Mouse (Mus musculus) stomach, embryonic 15.5 days (tissue): ENCODE measurements around the gene Clptm1l. TPM values are rescaled to one million over a fixed set of nuclear protein-coding genes. Genes with fewer than 3 reads are reported as not detected.
A peak's percentile ranks its signal among the peaks of the same experiment; 100 is the strongest.

Source experiments
- ATAC-seq: fragments of 200-750 bp; cut with Nextera tagmentation; 2 replicates; pipeline ENCODE4 v1.8.0; 2017; ENCODE audit warnings: low read depth, moderate number of reproducible peaks, moderate TSS enrichment; ENCODE audit not compliant: insufficient read depth, low FRiP score
- H3K27ac ChIP-seq: fragments of 300-500 bp; sonication (generic); 2 replicates; pipeline ENCODE4 v1.5.1; 2015; ENCODE audit warnings: mild to moderate bottlenecking, inconsistent platforms
- H3K27me3 ChIP-seq: fragments of 300-500 bp; sonication (generic); replicated peaks from 2 replicates; pipeline ENCODE4 v1.6.1; 2015; ENCODE audit warnings: inconsistent platforms
- H3K36me3 ChIP-seq: fragments of 300-500 bp; sonication (generic); 2 replicates; pipeline ENCODE4 v1.6.1; 2015; ENCODE audit warnings: inconsistent platforms
- H3K4me1 ChIP-seq: fragments of 300-500 bp; sonication (generic); 2 replicates; pipeline ENCODE4 v1.6.1; 2015; ENCODE audit warnings: inconsistent platforms
- H3K4me2 ChIP-seq: fragments of 300-500 bp; sonication (generic); 2 replicates; pipeline ENCODE4 v1.6.1; 2015; ENCODE audit warnings: mild to moderate bottlenecking, inconsistent platforms
- H3K4me3 ChIP-seq: fragments of 300-500 bp; sonication (generic); replicated peaks from 2 replicates; pipeline ENCODE4 v1.5.1; 2015; ENCODE audit warnings: inconsistent platforms
- H3K9ac ChIP-seq: fragments of 300-500 bp; sonication (generic); 2 replicates; pipeline ENCODE4 v1.6.1; 2015; ENCODE audit warnings: inconsistent platforms
- H3K9me3 ChIP-seq: fragments of 300-500 bp; sonication (generic); 2 replicates; pipeline ENCODE4 v1.6.1; 2016; ENCODE audit warnings: inconsistent platforms
- WGBS: fragments of 180-500 bp; shearing (Covaris S2); methylation state at CpG from one replicate; pipeline ENCODE4 v1.1.7; 2015; 5-methylcytosine and 5-hydroxymethylcytosine counted together
- polyA plus RNA-seq: library from polyadenylated mRNA; unstranded; fragments of >200 nt; fragmentation: Nextera tagmentation; extraction: Ambion mirVana; gene quantifications from 2 replicates; pipeline ENCODE4 v1.2.1, GENCODE M21; 2015

Clptm1l gene
- 148 and 151 TPM in 2 replicates for polyA plus RNA-seq

DNA sequence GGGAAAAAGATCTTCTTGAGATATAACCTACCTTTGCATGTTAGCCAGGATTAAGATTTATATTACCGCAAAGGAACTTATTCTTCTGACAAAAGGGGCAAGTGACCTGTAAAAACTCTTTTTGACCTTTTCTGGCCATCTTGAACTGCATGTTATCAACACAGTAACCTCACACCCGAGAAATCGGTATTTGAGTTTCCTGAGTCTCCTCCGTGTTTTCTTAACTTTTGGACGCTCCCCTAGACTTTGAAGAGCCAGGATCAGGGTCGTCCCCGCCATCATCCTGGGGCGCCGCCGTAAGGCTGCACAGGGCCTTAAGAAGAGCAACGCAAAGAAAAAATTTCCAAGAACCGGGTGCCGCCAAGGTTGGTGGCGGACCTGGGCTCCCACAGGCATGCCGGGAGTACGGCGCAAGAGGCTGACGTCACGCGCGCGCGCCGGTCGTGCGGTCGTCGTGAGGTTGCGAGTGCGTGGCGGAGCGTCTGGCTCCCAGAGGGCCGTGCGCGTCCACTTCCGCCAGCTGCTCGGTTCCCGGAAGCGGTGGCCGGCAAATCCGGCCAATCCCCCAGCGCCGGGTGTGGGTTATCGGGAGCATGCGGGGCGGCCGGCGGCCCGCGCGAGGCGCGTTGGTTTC is at the start of gene Clptm1l:
Gene Clptm1l (plus strand): TSS at position 485 of the 634 bp plus-strand sequence.
- Histone ChIP-seq H3K9me3 (no peaks in the 10 kb centered on the region), H3K9ac (peak within 1 kb of the TSS; percentile 82)

DNA sequence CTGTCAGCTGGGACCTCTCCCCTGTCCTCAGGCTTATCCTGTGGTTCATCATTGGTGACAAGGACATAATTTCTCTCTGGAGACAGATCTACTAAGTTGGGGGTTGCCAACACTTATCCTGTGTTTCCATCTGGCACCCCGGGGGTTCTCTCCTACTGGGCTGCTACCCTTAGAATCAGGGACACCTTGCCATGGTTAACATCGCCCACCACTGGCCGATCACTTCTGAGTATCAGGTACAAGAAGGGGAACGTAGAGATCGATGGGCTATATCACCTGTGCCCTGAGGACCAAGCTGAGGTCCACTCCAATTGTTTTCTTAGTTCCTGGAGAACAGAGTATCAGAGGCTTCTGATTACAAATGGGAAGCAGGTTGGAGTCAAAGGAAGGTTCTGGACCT is 39.6 kb upstream of the Clptm1l start:
- no peak for ATAC-seq
- H3K9ac ChIP-seq, result no peak overlapping the region
- H3K4me2 ChIP-seq, result no peak overlapping the region
- no peaks in the 10 kb centered on the region for H3K36me3 ChIP-seq
- H3K27ac ChIP-seq, result no peak overlapping the region
- no peak overlapping the region for H3K4me3 ChIP-seq
- WGBS, result 82% methylated on average over 5 of the region's 5 CpGs
- no peaks in the 10 kb centered on the region for H3K27me3 ChIP-seq
- no peaks in the 10 kb centered on the region for H3K4me1 ChIP-seq
- H3K9me3 ChIP-seq, result no peaks in the 10 kb centered on the region

More for the DNA sequence above, at the start of gene Clptm1l:
- H3K4me2 ChIP-seq, result peak within 1 kb of the TSS; percentile 88
- under 1% methylated on average over 53 of the region's 53 CpGs for WGBS
- H3K4me3 ChIP-seq, result peak within 1 kb of the TSS; percentile 89
- H3K4me1 ChIP-seq, result peaks cover 11% of the 10 kb centered on the region
- H3K36me3 ChIP-seq, result peaks cover 18% of the 10 kb centered on the region
- H3K27me3 ChIP-seq, result no peaks in the 10 kb centered on the region
- peak within 1 kb of the TSS; percentile 80 for H3K27ac ChIP-seq
- ATAC-seq, result peak; percentile 97

DNA sequence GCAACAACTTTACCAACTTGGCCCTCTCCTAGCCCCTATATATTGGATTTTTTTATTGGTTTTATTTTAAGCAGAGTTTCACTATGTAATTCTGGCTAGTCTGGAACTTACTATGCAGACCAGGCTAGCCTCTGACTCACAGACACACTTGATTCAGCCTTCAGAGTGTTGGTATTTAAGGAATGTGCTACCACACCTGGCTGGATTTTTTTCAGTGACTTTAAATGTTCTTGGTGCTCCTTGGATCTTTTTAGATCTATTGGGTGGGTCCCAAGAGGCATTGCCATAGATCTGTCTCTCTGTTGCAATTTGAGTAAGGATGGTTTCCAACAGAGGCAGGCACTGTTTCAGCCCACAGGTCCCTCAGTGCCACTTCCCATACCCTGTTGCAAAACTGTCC is 28.8 kb upstream of the Clptm1l start:
- Histone ChIP-seq H3K4me1 (no peaks in the 10 kb centered on the region), H3K27me3 (no peaks in the 10 kb centered on the region), H3K4me3 (no peak overlapping the region), H3K9ac (no peak overlapping the region), H3K4me2 (no peak overlapping the region), H3K36me3 (no peaks in the 10 kb centered on the region), H3K27ac (no peak overlapping the region), H3K9me3 (no peaks in the 10 kb centered on the region)
- ATAC-seq, result no peak

DNA sequence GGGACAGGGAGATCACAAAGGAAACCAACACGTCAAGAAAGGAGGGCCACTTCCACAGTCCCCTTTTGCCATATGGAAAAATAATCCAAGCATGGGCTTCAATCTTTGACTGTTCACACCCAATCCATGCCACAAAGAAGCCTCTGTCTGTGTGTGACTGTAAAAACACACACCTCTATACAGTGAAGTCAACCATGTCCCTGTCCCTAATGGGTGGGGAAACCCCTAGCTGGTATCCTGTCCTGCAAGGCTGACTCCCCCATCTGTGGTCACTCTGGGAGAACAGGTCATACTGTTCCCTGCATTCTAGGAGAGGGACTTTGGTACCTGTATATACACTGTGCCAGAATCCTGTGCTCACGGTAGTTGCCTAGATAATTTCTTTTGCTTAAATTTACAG is 26.5 kb upstream of the Clptm1l start:
- WGBS, result 59% methylated on average over 2 of the region's 2 CpGs
- 0 out of 2 replicates have a peak, but pooled peaks cover 2% of the 10 kb centered on the region for H3K27me3 ChIP-seq
- ATAC-seq, result no peak

DNA sequence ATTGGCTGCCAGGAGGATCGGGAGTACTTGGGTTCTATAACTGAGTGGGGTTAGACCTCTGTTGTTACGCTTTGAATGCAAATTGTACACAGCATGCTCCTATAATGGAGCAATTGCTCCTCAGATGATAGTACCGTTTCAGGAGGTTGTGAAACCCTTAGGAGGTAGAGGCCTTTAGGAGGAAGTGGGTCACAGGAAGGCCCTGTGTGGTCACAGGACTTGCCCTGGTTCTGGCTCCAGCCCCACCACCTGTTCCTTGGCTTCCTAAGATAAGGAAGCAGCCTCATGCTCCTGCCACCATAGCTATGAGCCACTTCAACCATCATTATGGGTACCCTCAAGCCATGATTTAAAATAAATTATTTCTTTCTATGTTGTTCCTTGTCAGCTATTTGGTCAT is 12.3 kb upstream of the Clptm1l start:
- H3K4me2 ChIP-seq, result no peak overlapping the region
- no peaks in the 10 kb centered on the region for H3K9me3 ChIP-seq
- no peak overlapping the region for H3K4me3 ChIP-seq
- H3K4me1 ChIP-seq, result no peaks in the 10 kb centered on the region
- H3K36me3 ChIP-seq, result no peaks in the 10 kb centered on the region
- no peak for ATAC-seq
- H3K27me3 ChIP-seq, result no peaks in the 10 kb centered on the region
- H3K27ac ChIP-seq, result no peak overlapping the region
- H3K9ac ChIP-seq, result no peak overlapping the region
- WGBS, result 84% methylated on average over 3 of the region's 3 CpGs

More for the DNA sequence above, 26.5 kb upstream of the Clptm1l start:
- Histone ChIP-seq H3K27ac (no peak overlapping the region), H3K36me3 (no peaks in the 10 kb centered on the region), H3K4me2 (no peak overlapping the region), H3K9ac (no peak overlapping the region), H3K4me3 (no peak overlapping the region), H3K4me1 (no peaks in the 10 kb centered on the region), H3K9me3 (no peaks in the 10 kb centered on the region)

DNA sequence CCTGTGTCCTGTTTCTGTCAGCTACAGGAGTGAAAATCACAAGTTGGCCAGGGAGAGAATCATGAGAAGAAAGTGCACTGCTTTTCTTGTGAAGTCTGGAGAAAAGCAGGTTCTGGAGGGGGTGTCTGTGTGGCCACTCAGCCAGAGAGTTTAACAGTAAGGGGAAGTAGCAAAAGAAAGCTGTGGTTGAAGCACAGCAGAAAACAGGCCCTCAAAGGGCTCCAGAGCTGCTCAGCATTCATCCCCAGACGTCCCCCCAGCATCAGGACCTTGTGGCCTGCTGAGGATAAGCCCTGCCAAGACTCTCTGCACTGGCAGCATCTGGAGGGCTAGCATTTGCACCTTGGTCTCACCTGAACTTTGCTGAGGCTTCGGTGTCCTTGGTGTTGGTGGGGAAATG is 11.3 kb upstream of the Clptm1l start:
- no peak for ATAC-seq
- Histone ChIP-seq H3K4me2 (no peak overlapping the region), H3K4me3 (no peak overlapping the region), H3K36me3 (no peaks in the 10 kb centered on the region), H3K9me3 (no peaks in the 10 kb centered on the region), H3K9ac (no peak overlapping the region), H3K27ac (no peak overlapping the region), H3K4me1 (no peaks in the 10 kb centered on the region), H3K27me3 (no peaks in the 10 kb centered on the region)
- WGBS, result 41% methylated on average over 2 of the region's 2 CpGs

DNA sequence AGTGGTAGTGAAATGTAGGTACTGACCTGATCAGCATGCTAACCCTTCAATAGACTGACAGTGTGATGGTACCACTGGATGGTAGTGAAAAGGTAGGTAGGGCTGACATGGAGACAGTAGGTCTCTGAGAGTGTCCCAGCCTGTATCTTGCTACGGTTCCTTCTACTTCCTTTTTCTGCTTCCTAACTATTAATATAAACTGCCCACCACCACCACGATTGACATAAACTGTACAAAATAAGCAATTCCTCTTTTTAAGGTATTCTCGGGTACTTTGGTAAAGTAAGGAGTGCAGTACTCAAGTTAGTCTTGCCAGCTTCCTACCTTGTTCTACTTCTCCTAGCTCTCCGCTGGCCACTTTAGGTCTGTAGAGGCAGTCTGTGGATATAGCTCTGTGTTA is 7.5 kb upstream of the Clptm1l start:
- no peak overlapping the region for H3K4me2 ChIP-seq
- no peaks in the 10 kb centered on the region for H3K4me1 ChIP-seq
- no peaks in the 10 kb centered on the region for H3K36me3 ChIP-seq
- no peak overlapping the region for H3K9ac ChIP-seq
- H3K9me3 ChIP-seq, result no peaks in the 10 kb centered on the region
- no peak overlapping the region for H3K4me3 ChIP-seq
- no peaks in the 10 kb centered on the region for H3K27me3 ChIP-seq
- no peak for ATAC-seq
- H3K27ac ChIP-seq, result no peak overlapping the region
- WGBS, result 61% methylated on average over 4 of the region's 4 CpGs

DNA sequence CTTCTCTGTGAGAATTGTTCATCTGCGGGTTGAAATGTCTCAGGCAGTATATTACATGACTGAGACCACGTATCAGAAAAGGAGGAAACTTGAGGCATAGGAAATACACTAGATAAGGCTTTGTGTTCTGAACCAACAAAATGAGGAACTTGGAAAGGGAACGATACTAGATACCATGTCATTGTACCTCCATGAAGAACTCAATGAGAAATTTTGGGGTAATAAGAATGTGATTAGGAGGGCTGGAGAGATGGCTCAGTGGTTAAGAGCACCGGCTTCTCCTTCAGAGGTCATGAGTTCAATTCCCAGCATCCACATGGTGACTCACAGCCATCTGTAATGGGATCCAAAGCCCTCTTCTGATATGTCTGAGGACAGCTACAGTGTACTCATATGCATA is 3.6 kb upstream of the Clptm1l start:
- Histone ChIP-seq H3K4me3 (no peak overlapping the region), H3K36me3 (no peaks in the 10 kb centered on the region), H3K27me3 (no peaks in the 10 kb centered on the region), H3K27ac (no peak overlapping the region), H3K9ac (no peak overlapping the region), H3K9me3 (no peaks in the 10 kb centered on the region), H3K4me2 (no peak overlapping the region), H3K4me1 (peaks cover 11% of the 10 kb centered on the region)
- WGBS, result 70% methylated on average over 4 of the region's 4 CpGs
- no peak for ATAC-seq

DNA sequence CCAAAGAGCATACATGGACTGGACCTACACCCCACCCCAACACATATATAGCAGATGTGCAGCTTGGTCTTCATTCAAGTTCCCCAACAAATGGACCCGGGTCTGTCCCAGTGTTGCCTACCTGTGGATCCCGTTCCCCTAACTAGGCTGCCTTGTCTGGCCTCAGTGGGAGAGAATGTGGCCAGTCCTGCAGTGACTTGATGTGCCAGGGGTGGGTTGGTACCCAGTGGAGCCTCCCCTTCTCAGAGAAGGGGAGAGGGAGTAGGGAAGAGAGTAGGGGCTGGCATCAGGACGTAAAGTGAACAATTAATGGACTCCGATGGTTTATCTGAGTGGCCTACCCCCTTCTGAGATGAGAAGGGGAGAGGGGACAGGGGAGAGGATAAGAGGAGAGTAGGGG is 760 bp upstream of the Clptm1l start:
- Histone ChIP-seq H3K9ac (peak overlapping the region; percentile 82), H3K9me3 (no peaks in the 10 kb centered on the region), H3K4me3 (peak overlapping the region; percentile 89), H3K27ac (no peak overlapping the region), H3K4me1 (peaks cover 11% of the 10 kb centered on the region), H3K4me2 (peak overlapping the region; percentile 88), H3K36me3 (peaks cover 17% of the 10 kb centered on the region), H3K27me3 (no peaks in the 10 kb centered on the region)
- no peak for ATAC-seq
- 46% methylated on average over 4 of the region's 4 CpGs for WGBS

DNA sequence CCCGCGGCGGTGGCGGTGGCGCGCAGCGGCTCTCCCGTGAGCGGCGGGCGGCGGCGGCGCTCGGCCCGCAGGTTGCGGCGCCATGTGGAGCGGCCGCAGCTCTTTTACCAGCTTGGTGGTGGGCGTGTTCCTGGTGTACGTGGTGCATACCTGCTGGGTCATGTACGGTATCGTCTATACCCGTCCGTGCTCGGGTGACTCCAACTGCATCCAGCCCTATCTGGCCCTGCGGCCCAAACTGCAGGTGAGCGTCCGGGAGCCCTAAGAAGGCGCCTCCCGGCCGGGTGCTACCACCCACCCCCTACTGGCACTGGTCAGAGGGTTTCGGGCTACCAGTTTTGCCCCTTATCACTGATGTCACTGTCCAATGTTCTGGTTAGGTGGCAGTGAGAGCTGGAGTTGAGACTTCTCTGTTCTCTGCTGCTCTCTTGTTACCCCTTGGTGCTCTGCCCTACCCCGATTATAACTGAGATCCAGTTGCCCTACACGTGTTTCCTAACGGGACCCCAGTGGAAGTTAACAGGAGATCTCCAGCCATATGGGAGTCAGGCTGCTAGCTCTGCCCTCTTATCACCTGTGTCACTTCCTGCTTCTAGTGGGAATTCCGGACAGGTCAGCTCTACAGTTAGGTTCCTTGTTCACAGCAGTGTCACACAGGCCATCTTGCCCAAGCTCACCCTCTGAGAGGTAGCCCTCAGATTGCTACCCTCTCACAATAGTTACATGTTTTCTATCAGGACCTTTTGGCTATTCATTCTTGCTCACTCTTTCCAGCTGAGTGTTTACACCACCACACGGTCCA is 551 bp downstream of the Clptm1l start:
- peaks cover 11% of the 10 kb centered on the region for H3K4me1 ChIP-seq
- H3K36me3 ChIP-seq, result peaks cover 22% of the 10 kb centered on the region
- H3K27me3 ChIP-seq, result no peaks in the 10 kb centered on the region
- peak overlapping the region; percentile 88 for H3K4me2 ChIP-seq
- ATAC-seq, result peak; percentile 79
- H3K9me3 ChIP-seq, result no peaks in the 10 kb centered on the region
- H3K9ac ChIP-seq, result peak overlapping the region; percentile 70
- H3K27ac ChIP-seq, result peak overlapping the region; percentile 80
- H3K4me3 ChIP-seq, result peak overlapping the region; percentile 89
- WGBS, result 3% methylated on average over 39 of the region's 39 CpGs

DNA sequence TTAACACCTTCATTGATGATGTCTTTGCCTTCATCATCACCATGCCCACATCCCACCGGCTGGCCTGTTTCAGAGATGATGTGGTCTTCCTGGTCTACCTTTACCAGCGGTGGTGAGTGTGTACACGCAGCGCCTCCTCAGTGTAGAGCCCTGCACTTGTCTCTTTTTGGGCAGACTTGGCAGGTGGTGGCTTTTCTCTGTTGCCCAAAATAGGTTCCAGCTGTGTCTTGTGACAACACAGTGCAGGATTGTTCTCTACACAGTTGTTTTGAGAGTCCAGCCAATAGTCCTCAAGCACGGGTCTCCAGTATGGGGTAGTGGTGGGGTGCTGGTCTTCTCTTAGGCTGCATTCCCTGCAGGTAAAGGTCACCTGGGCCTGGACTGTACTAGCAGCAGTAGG is 14.6 kb downstream of the Clptm1l start:
- H3K27me3 ChIP-seq, result no peaks in the 10 kb centered on the region
- no peaks in the 10 kb centered on the region for H3K4me1 ChIP-seq
- WGBS, result 97% methylated on average over 5 of the region's 5 CpGs
- H3K27ac ChIP-seq, result no peak overlapping the region
- no peak for ATAC-seq
- H3K9me3 ChIP-seq, result no peaks in the 10 kb centered on the region
- no peak overlapping the region for H3K4me3 ChIP-seq
- H3K4me2 ChIP-seq, result no peak overlapping the region
- no peak overlapping the region for H3K9ac ChIP-seq
- H3K36me3 ChIP-seq, result peaks cover 74% of the 10 kb centered on the region

DNA sequence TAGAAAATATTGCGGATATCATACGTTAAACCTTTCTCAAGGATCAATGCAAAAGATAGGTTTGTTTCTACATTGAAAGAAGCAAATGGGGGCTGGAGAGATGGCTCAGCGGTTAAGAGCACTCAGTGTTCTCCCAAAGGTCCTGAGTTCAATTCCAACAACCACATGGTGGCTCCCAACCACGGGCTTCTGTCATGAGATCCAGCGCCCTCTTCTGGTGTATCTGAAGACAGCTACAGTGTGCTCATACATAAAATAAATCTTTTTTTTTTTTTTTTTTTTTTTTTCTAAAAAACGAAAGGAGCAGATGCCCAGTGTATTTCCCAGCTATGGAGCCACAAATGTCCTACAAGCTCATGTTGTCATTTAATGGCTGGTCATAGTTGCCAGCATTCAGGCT is 16.8 kb downstream of the Clptm1l start:
- Histone ChIP-seq H3K9ac (no peak overlapping the region), H3K9me3 (no peaks in the 10 kb centered on the region), H3K4me3 (no peak overlapping the region), H3K27me3 (no peaks in the 10 kb centered on the region), H3K4me1 (no peaks in the 10 kb centered on the region), H3K27ac (no peak overlapping the region), H3K4me2 (no peak overlapping the region), H3K36me3 (peaks cover 52% of the 10 kb centered on the region)
- WGBS, result 66% methylated on average over 6 of the region's 6 CpGs
- no peak for ATAC-seq
